Mouse (Mus musculus) heart, postnatal 0 days (tissue): Measurements from ENCODE around the gene Tmc7. TPM values are rescaled to one million over a fixed set of nuclear protein-coding genes. Genes with fewer than 3 reads are reported as not detected.

Experiments
- ATAC-seq: fragments of 200-750 bp; cut with Nextera tagmentation; 2 replicates; pipeline ENCODE4 v1.8.0; 2017; ENCODE audit warnings: low read depth, moderate number of reproducible peaks, moderate library complexity; ENCODE audit not compliant: insufficient read depth
- DNase-seq: peaks from one replicate; pipeline ENCODE4 v3.0.0-alpha.2; 2016; ENCODE audit warnings: low spot score
- H3K27ac ChIP-seq: fragments of 300-500 bp; sonication (generic); 2 replicates; pipeline ENCODE4 v1.5.1; 2014; ENCODE audit warnings: low read depth, mild to moderate bottlenecking
- H3K27me3 ChIP-seq: fragments of 300-500 bp; sonication (generic); 2 replicates; pipeline ENCODE4 v1.6.1; 2014; ENCODE audit warnings: low read length, mixed read lengths; ENCODE audit not compliant: control insufficient read depth, insufficient read depth
- H3K36me3 ChIP-seq: fragments of 300-500 bp; sonication (generic); replicated peaks from 2 replicates; pipeline ENCODE4 v1.6.1; 2014; ENCODE audit warnings: low read length, mixed read lengths; ENCODE audit not compliant: control insufficient read depth, insufficient read depth
- H3K4me1 ChIP-seq: fragments of 300-500 bp; sonication (generic); 2 replicates; pipeline ENCODE4 v1.6.1; 2014; ENCODE audit warnings: antibody characterized with exemption; ENCODE audit not compliant: control insufficient read depth, insufficient read depth
- H3K4me2 ChIP-seq: fragments of 300-500 bp; sonication (generic); 2 replicates; pipeline ENCODE4 v1.6.1; 2014; ENCODE audit warnings: low read depth, mild to moderate bottlenecking, low read length, moderate library complexity
- H3K4me3 ChIP-seq: fragments of 300-500 bp; sonication (generic); 2 replicates; pipeline ENCODE4 v1.5.1; 2014; ENCODE audit warnings: low read depth, low read length
- H3K9ac ChIP-seq: fragments of 300-500 bp; sonication (generic); replicated peaks from 2 replicates; pipeline ENCODE4 v1.6.1; 2014; ENCODE audit warnings: low read depth, low read length, mixed read lengths
- H3K9me3 ChIP-seq: fragments of 300-500 bp; sonication (generic); replicated peaks from 2 replicates; pipeline ENCODE4 v1.6.1; 2016; ENCODE audit warnings: low read length; ENCODE audit not compliant: control insufficient read depth
- CTCF ChIP-seq: IDR thresholded peaks from 2 replicates; pipeline ENCODE4 v1.5.1; 2016; ENCODE audit warnings: antibody characterized with exemption, control low read depth, low read depth
- EP300 ChIP-seq: IDR thresholded peaks from 2 replicates; pipeline ENCODE4 v1.6.1; 2016; ENCODE audit warnings: antibody characterized with exemption, low read depth
- WGBS: fragments of 180-500 bp; shearing (Covaris S2); extraction: QIAGEN DNeasy Blood & Tissue Kit; methylation state at CpG from one replicate; pipeline ENCODE4 v1.1.7; 2014; 5-methylcytosine and 5-hydroxymethylcytosine counted together
- polyA plus RNA-seq: library from polyadenylated mRNA; unstranded; fragments of >200 nt; fragmentation: Nextera tagmentation; extraction: Ambion mirVana; gene quantifications from 2 replicates; pipeline ENCODE4 v1.2.1, GENCODE M21; 2015
- total RNA-seq: library from RNA; depleted of rRNA; stranded (reverse); fragments of >200 nt; gene quantifications from 2 replicates; pipeline ENCODE4 v1.2.3, GENCODE M21; 2014; ENCODE audit warnings: low replicate concordance

Gene Tmc7
- total and polyA plus RNA-seq, 2 experiments from 2014 or later = 3.2 to 3.6 TPM

- Histone ChIP-seq H3K4me1 (peaks cover 5% of the 10 kb centered on the region; the same call in 1 of the 2 replicates), H3K9ac (no peak overlapping the region), H3K9me3 (no peaks in the 10 kb centered on the region), H3K27me3 (no peaks in the 10 kb centered on the region), H3K4me2 (no peak overlapping the region), H3K36me3 (peaks cover 9% of the 10 kb centered on the region; the same call in 1 of the 2 replicates), H3K27ac (no peak overlapping the region), H3K4me3 (no peak overlapping the region)
- no peak for ATAC-seq
- TF ChIP-seq EP300 (no peak), CTCF (no peak)
- 64% methylated on average over 3 of the region's 3 CpGs for WGBS
- DNase-seq = no peak
Observed at GRCm38 (mm10) chr7:118534326-118534725, 50.2 kb downstream of the Tmc7 start.

GRCm38 (mm10) chr7:118533178-118533578 lies 51.4 kb downstream of the Tmc7 start, which contains the start of gene Coq7:
Gene Coq7 (minus strand): TSS chr7:118533356.
- Histone ChIP-seq H3K27ac (peak within 1 kb of the TSS; percentile 97), H3K4me3 (peak within 1 kb of the TSS; percentile 78), H3K9ac (peak within 1 kb of the TSS; percentile 79), H3K4me1 (peaks cover 5% of the 10 kb centered on the region; the same call in 1 of the 2 replicates), H3K9me3 (no peaks in the 10 kb centered on the region), H3K4me2 (peak within 1 kb of the TSS; percentile 83), H3K27me3 (no peaks in the 10 kb centered on the region), H3K36me3 (peaks cover 15% of the 10 kb centered on the region)
- DNase-seq (peak; percentile 96), ATAC-seq (peak; percentile 99)
- WGBS = under 1% methylated on average over 31 of the region's 31 CpGs
- peak; percentile 89 for TF ChIP-seq EP300
- no peak for TF ChIP-seq CTCF

- Histone ChIP-seq H3K4me3 (peak overlapping the region; percentile 78), H3K9ac (peak overlapping the region; percentile 79), H3K4me2 (peak overlapping the region; percentile 83), H3K4me1 (peaks cover 5% of the 10 kb centered on the region; the same call in 1 of the 2 replicates), H3K9me3 (no peaks in the 10 kb centered on the region), H3K27me3 (no peaks in the 10 kb centered on the region), H3K36me3 (peaks cover 20% of the 10 kb centered on the region), H3K27ac (peak overlapping the region; percentile 97)
- DNase-seq (peak; percentile 98), ATAC-seq (peak; percentile 94)
- TF ChIP-seq EP300 (peak; percentile 91; the same call in 1 of the 2 replicates), CTCF (no peak)
- WGBS = under 1% methylated on average over 36 of the region's 36 CpGs
Observed at GRCm38 (mm10) chr7:118532519-118533177, 51.9 kb downstream of the Tmc7 start.

GRCm38 (mm10) chr7:118526967-118527366 lies 57.6 kb downstream of the Tmc7 start:
- Histone ChIP-seq H3K36me3 (peaks cover 66% of the 10 kb centered on the region), H3K4me3 (no peak overlapping the region), H3K4me2 (no peak overlapping the region), H3K9ac (no peak overlapping the region), H3K4me1 (0 out of 2 replicates have a peak, but pooled peaks cover under 1% of the 10 kb centered on the region), H3K27ac (no peak overlapping the region), H3K9me3 (no peaks in the 10 kb centered on the region), H3K27me3 (no peaks in the 10 kb centered on the region)
- ATAC-seq (no peak), DNase-seq (no peak)
- no peak for TF ChIP-seq CTCF
- WGBS = 80% methylated on average over 4 of the region's 4 CpGs

GRCm38 (mm10) chr7:118522077-118522476 lies 62.5 kb downstream of the Tmc7 start:
- WGBS = 54% methylated on average over 5 of the region's 5 CpGs
- no peak for TF ChIP-seq EP300
- no peak for TF ChIP-seq CTCF
- no peaks in the 10 kb centered on the region for H3K9me3 ChIP-seq
- no peak overlapping the region for H3K27ac ChIP-seq
- no peak overlapping the region for H3K9ac ChIP-seq
- H3K36me3 ChIP-seq = peaks cover 41% of the 10 kb centered on the region
- H3K27me3 ChIP-seq = 0 out of 2 replicates have a peak, but pooled peaks cover 3% of the 10 kb centered on the region
- no peak overlapping the region for H3K4me2 ChIP-seq
- no peak overlapping the region for H3K4me3 ChIP-seq
- DNase-seq (no peak), ATAC-seq (no peak)
- H3K4me1 ChIP-seq = no peaks in the 10 kb centered on the region

- Histone ChIP-seq H3K9ac (no peak overlapping the region), H3K27ac (no peak overlapping the region), H3K27me3 (0 out of 2 replicates have a peak, but pooled peaks cover 3% of the 10 kb centered on the region), H3K9me3 (no peaks in the 10 kb centered on the region), H3K4me3 (no peak overlapping the region), H3K36me3 (peaks cover 18% of the 10 kb centered on the region), H3K4me2 (no peak overlapping the region), H3K4me1 (no peaks in the 10 kb centered on the region)
- 52% methylated on average over 8 of the region's 8 CpGs for WGBS
- ATAC-seq (no peak), DNase-seq (no peak)
- TF ChIP-seq EP300 = no peak
- TF ChIP-seq CTCF = no peak
Observed at GRCm38 (mm10) chr7:118519661-118520060, 64.9 kb downstream of the Tmc7 start.
